Mouse (Mus musculus) gastrocnemius, adult 2 months (tissue): ENCODE data around the gene Defb25. TPM values are rescaled to one million over a fixed set of nuclear protein-coding genes. Genes with fewer than 3 reads are reported as not detected.
A peak's percentile ranks its signal among the peaks of the same experiment; 100 is the strongest.

ENCODE experiments used
- DNase-seq: peaks from one replicate; pipeline ENCODE4 v3.0.0; 2022
- H3K27ac ChIP-seq: fragments of 200-600 bp; 2 replicates; pipeline ENCODE4 v1.8.1; 2022; ENCODE audit warnings: mild to moderate bottlenecking
- H3K4me3 ChIP-seq: fragments of 200-600 bp; 2 replicates; pipeline ENCODE4 v1.8.1; 2022; ENCODE audit warnings: mild to moderate bottlenecking, moderate library complexity
- CTCF ChIP-seq: fragments of 200-600 bp; IDR thresholded peaks from 2 replicates; pipeline ENCODE4 v1.8.1; 2022; ENCODE audit warnings: antibody characterized with exemption, mild to moderate bottlenecking, moderate library complexity
- intact Hi-C: fragments of 180-260 bp; cut with DNase I; formaldehyde crosslinking; loops from one replicate; pipeline ENCODE4 v1.15.1; 2025
- total RNA-seq, 2 experiments: library from RNA; stranded (reverse); gene quantifications; 2 replicates each; pipeline ENCODE4 v1.2.3; 2021

Gene Defb25
- total RNA-seq, 2 experiments from 2014 or later, result not detected

- DNase-seq, result no peak
- intact Hi-C loops, result no loop called here
- TF ChIP-seq CTCF, result no peak
- Histone ChIP-seq H3K4me3 (no peak overlapping the region), H3K27ac (no peak overlapping the region)
Measured at GRCm38 (mm10) chr2:152588450-152588849, 34.4 kb downstream of the Defb25 start.

- TF ChIP-seq CTCF, result peak; percentile 39; the same call in 1 of the 2 replicates
- Histone ChIP-seq H3K27ac (no peak overlapping the region), H3K4me3 (no peak overlapping the region)
- no peak for DNase-seq
- intact Hi-C loops, result no loop called here
Measured at GRCm38 (mm10) chr2:152586926-152587560, 35.8 kb downstream of the Defb25 start.

- Histone ChIP-seq H3K27ac (no peak overlapping the region), H3K4me3 (no peak overlapping the region)
- DNase-seq, result no peak
- intact Hi-C loops, result no loop called here
- TF ChIP-seq CTCF, result no peak
Measured at GRCm38 (mm10) chr2:152580612-152581011, 42.2 kb downstream of the Defb25 start.

- TF ChIP-seq CTCF, result no peak
- intact Hi-C loops, result no loop called here
- no peak within 1 kb of the TSS for H3K4me3 ChIP-seq
- no peak for DNase-seq
- no peak within 1 kb of the TSS for H3K27ac ChIP-seq
Measured at GRCm38 (mm10) chr2:152580107-152580506, 42.7 kb downstream of the Defb25 start, which contains the start of gene Defb19. Defb19 (minus strand) TSS chr2:152580312.

- intact Hi-C loops, result no loop called here
- TF ChIP-seq CTCF, result no peak
- H3K4me3 ChIP-seq, result no peak overlapping the region
- DNase-seq, result no peak
- no peak overlapping the region for H3K27ac ChIP-seq
Measured at GRCm38 (mm10) chr2:152573484-152573883, 49.4 kb downstream of the Defb25 start.

Other genes with a start within 250 kb of the Defb25 start
- gene Nrsn2, start 246.4 kb downstream of the Defb25 start, total RNA-seq, result not detected
- gene Sox12, start 225.0 kb downstream of the Defb25 start, total RNA-seq, result under 1 TPM; 0.53 to 0.79 TPM
- 1 to 10 TPM; 1.1 to 1.8 TPM for gene Zcchc3, start 208.0 kb downstream of the Defb25 start, total RNA-seq
- gene 6820408C15Rik, start 207.5 kb downstream of the Defb25 start, total RNA-seq, result not detected
- not detected for gene Defb23, start 158.4 kb downstream of the Defb25 start, total RNA-seq
- not detected for gene Defb20, start 146.0 kb downstream of the Defb25 start, total RNA-seq
- gene Defb22, start 132.9 kb downstream of the Defb25 start, total RNA-seq, result not detected
- gene Defb26, start 111.4 kb downstream of the Defb25 start, total RNA-seq, result not detected
- not detected for gene Defb28, start 104.8 kb downstream of the Defb25 start, total RNA-seq
- gene Defb29, start 83.0 kb downstream of the Defb25 start, total RNA-seq, result not detected
- not detected for gene Gm17416, start 53.7 kb downstream of the Defb25 start, total RNA-seq
- gene Defb21, start 50.3 kb downstream of the Defb25 start, total RNA-seq, result not detected
- not detected for gene Defb19, start 42.7 kb downstream of the Defb25 start, total RNA-seq
- gene Defb45, start 23.7 kb downstream of the Defb25 start, total RNA-seq, result not detected
- gene Defb36, start 18.7 kb downstream of the Defb25 start, total RNA-seq, result not detected
- 1 to 10 TPM; 2.4 to 3.0 TPM for gene Rem1, start 3.9 kb upstream of the Defb25 start, total RNA-seq
- 10 to 100 TPM; 32.6 to 37.3 TPM for gene H13, start 46.4 kb upstream of the Defb25 start, total RNA-seq
- 10 to 100 TPM; 11.1 to 12.8 TPM for gene Mcts2, start 64.0 kb upstream of the Defb25 start, total RNA-seq
- 10 to 100 TPM in 1 of 2 experiments, 1 to 10 TPM in 1; 6.7 to 26.8 TPM for gene Id1, start 113.2 kb upstream of the Defb25 start, total RNA-seq
- 1 to 10 TPM; 2.0 to 4.2 TPM for gene Cox4i2, start 131.1 kb upstream of the Defb25 start, total RNA-seq
- 10 to 100 TPM; 15.7 to 40.3 TPM for gene Bcl2l1, start 208.7 kb upstream of the Defb25 start, total RNA-seq
- gene Tpx2, start 224.9 kb upstream of the Defb25 start, total RNA-seq, result 1 to 10 TPM; 1.1 to 1.7 TPM